Mouse (Mus musculus): ENCODE results near the gene Rps3.

The Rps3 gene

DNA sequence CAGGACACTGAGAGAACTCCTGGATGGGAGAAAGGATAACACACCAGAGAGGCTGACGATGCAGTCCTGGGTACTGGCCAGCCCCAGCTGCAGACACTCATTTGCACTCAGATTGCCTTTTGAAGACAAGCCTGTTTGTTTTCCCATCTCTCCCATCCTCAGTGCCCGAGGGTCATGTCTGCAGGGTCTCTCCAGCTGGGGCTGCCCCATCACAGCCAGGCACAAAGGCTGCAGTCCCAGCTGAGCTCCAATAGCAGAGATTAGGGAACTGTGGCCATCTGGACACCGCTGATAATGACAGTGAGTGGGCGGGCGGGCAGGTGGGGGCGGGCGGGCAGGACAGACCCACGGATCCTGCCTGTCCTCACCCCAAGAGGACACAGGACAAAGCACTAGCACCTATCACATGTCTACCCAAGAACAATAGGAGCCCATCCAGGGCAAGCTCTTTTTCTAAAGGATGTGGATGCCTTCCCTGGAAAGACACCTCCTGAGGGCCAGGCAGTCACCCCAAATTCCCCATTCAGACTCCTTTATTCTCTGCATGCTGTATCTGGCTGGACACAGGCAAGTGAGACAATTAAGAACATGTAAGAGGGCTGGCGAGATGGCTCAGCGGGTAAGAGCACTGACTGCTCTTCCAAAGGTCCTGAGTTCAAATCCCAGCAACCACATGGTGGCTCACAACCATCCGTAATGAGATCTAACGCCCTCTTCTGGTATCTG is 8.5 kb downstream of the Rps3 start:
- DNase-seq: no peak

DNA sequence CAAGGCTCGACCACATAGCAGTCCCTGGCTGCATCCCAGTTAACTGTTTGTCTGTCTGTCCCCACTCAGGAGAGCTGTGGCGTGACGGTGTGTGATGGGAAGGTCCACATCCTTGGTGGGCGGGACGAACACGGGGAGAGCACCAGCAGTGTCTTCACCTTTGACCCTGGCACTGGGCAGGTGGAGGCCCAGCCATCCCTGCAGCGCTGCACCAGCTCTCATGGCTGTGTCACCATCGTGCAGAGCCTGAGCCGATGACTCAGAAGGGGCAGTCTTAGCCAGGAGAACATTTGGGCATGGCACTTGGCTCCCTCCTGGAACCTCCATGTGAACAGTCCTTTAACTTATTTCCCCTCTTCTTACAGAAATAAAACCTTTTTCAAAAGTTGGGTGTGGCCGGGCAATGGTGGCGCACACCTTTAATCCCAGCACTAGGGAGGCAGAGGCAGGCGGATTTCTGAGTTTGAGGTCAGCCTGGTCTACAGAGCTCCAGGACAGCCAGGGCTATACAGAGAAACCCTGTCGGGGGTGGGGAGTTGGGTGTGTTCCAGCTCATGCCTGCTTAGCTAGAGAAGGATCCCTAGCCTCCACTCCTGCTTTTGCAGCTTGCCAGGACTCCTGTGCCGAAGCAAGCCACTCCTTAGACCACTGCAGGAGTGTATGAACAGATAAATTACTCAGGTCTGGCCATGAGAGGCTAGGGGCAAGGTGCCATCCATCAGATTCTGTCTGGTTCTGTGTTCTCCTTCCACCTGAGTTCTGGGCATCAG is 9.7 kb downstream of the Rps3 start:
- DNase-seq: no peak

DNA sequence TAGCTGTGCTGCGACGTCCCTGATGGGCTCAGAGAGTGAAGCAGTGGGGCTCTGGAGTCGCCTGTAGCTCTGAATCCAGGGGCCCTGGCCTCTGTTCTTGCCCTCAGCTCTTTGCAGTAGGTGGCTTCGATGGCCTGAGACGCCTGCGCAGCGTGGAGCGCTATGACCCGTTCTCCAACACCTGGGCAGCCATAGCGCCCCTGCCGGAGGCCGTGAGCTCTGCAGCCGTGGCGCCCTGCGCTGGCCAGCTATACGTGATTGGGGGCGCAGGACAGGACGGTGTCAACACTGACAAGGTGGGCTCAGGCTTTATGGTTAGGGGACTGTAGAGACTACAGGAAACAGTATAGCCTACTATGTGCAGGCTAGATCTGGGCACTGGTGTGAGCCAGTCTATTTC is 12.0 kb downstream of the Rps3 start:
- no peak for DNase-seq

DNA sequence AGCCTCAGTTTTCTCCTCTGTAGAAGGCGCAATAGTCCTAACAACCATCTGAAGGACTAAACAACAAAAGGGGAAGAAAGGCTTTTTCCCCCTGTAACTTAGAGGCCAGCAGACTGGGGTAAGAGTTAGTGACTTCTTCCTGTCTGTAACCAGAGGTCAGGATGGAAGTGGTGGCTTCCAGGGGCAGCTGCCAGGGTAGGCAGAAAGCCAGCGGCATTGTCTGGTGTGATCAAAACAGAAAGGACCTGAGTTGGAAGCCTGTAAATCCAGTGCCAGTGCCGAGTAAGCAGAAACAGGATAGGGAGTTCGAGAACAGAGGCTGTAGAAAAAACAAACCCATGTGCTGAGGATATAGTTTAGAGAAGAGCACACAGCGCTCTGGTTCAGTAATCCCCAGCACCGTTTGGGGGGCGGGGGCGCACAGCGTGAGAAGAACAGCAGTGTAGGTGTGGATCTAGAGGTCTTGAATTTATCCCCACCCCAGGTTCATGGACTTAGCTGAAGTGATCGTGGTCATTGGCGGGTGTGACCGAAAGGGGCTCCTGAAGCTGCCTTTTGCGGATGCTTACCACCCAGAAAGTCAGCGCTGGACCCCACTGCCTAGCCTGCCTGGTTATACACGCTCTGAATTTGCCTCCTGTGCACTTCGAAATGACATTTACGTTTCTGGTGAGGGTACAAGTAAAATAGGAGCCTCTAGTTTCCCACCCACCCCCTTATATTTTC is 13.7 kb downstream of the Rps3 start:
- no peak for DNase-seq

DNA sequence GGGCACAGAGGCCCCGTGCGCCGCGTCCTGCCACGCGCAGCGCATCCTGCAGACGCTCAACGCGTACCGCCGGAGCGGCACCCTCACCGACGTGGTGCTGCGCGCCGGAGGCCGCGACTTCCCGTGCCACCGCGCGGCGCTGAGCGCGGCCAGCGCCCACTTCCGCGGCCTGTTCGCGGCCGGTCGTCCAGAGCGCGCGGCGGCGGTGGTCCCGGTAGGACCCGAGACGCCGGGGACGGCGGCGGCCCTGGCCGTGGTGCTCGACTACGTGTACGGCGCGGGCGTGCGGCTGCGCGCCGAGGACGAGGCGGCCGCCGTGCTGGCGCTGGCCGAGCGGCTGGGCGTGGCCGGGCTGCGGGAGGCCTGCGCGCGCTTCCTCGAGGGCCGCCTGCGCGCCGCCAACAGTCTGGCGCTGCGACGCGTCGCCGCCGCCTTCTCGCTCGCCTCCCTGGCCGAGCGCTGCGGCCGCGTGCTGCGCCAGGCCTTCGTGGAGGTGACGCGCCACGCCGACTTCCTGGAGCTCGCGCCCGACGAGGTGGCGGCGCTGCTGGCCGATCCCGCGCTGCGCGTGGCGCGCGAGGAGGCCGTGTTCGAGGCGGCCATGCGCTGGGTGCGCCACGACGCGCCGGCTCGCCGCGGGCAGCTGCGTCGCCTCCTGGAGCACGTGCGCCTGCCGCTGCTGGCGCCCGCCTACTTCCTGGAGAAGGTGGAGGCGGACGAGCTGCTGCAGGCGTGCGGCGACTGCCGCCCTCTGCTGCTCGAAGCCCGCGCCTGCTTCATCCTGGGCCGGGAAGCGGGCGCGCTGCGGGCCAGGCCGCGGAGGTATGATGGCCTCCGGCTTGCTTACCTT is 15.0 kb downstream of the Rps3 start:
- peak; percentile 87 for DNase-seq

DNA sequence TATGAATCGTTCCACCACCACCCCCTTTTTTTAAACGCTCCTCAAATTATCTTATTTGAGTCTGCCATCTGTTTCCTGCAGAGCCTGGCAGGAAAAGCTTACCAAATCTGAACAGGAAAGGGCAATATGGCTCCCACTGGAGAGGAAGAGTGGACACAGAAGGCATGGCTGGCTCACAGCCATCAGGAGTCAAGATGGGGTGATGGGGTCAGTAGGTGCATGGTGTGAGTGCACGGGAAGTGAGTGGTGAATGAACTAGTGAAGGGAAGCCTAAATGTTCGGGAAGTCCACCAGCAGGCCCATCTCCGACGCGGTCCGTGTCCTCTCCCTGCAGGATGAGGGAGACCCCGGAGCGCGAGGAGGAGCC is 15.6 kb downstream of the Rps3 start:
- DNase-seq: no peak

DNA sequence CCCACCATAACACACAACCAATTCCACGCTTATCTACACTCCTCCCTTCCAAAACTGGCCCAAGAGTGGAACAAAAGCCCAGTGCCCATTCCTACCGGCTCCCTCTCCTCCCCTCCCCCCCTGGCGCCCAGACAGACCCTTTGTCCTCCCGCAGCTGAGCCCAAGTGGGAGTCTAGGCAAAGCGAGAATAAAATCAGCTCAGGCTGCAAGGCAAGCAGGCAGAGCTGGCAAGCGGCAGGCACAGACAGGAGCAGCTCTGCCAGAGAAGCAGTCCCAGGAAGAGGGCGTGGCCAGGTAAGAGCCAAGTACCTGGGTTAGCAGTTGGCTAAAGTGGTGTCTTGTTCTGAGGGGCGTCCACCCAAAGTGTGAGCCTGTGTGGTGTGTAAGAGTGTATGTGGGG is 17.7 kb downstream of the Rps3 start, which contains the start of gene Klhl35:
Gene Klhl35, plus strand, starts transcription at position 194 of the 400 bp plus-strand sequence.
- DNase-seq: no peak

DNA sequence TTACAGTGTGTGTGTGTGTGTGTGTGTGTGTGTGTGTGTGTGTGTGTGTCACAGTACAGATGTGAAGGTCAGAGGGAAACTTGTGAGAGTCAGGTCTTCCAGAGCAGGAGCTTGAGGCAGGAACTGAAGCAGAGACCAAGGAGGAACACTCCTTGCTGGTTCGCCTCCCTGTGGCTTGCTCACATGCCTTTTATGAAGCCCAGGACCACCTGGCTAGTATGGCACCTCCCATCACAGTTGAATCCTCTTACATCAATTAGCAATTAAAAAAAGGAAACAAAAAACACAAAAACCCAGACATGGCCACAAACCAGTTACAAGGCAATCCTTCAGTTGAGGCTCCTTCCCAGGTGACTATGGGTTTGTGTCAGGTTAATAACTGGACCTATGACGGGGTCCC is 20.4 kb downstream of the Rps3 start:
- no peak for DNase-seq

DNA sequence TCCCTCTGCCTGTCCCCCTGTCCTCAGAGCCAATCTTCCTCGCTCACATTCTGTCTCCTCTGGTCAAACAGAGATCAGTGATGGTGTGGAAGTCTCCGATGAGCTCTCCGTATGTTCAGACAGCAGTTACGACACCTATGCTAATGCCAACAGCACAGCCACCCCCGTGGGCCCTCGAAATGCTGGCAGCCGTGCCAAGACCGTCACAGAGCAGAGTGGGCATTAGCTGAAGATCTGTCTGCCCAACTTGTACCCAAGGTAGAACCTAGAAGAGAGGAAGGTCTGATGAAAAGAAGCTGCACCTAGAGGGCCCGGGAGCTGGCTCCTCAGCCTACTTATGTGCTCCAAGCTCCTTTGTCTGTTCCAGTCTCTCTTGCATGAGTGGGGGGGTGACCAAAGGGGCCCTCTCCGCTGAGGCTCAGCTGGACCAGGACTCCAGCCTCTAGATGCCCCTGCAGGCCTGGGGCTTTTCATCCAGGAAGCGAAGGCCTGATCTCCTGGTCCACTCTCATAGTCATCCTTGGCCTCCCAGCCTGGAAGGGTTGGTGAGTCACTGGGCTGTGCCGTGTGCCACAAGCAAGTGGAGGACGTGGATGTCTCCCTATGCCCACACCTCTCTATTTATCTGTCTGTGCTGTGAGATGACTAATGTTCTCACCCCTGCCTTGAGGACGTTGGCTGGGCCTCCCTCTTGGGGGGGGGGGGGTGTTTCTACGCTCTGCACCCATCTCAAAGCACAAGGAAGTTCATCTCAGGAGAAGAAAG is 23.5 kb downstream of the Rps3 start:
- DNase-seq: no peak

DNA sequence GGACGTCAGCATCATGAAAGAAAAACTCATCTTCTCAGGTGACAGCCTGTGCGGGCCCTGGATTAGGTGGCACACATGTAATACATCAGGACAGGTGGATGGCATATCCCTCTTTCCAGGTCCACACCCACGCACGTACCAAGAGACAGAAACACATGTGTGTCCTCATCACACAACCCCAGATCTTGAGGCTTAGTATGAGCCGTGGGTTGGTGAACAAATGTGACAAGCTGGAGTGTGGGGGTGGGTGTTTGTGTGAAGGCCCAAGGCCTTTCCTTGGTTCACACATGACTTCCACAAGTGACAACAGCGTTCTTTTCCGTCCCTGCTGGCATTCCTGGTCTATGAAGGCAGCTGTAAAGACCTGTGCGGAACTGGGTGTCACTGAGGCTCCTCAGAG is 24.7 kb downstream of the Rps3 start:
- DNase-seq: no peak

DNA sequence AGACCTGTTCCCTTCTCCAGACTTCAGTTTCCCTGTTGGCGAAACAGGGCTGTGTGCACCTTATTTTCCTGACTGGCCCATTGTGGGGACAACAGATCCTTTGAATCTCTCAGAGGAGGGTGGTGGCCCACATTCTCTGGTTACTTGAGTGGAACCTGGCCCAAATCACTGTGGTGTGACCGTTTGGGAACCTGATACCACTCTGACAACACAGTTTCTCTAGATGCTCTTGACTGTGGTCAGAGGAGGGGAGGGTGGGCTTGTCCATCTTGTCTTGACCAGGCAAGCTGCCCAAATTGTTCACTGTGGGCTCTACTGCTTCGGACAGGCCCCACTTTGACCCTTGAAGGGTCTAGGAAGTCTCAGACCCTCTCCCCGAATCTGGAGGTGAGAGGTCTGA is 29.5 kb downstream of the Rps3 start:
- no peak for DNase-seq

DNA sequence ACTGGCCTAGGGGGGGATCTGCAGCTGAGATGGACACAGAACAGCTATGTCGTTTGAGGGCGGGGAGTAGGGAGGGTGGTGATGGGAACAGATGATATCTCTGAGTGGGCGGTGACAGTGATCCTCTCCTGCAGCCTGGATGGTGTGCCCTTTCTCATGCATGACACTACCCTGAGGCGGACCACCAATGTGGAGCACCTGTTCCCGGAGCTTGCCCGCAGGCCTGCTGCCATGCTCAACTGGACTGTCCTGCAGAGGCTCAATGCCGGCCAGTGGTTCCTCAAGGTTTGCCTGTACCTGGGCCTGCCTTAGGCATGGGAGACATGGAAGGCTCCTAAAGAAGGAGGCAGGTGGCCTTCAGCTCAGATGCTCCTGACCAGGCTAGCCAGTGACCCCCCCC is 30.7 kb downstream of the Rps3 start:
- DNase-seq: no peak

DNA sequence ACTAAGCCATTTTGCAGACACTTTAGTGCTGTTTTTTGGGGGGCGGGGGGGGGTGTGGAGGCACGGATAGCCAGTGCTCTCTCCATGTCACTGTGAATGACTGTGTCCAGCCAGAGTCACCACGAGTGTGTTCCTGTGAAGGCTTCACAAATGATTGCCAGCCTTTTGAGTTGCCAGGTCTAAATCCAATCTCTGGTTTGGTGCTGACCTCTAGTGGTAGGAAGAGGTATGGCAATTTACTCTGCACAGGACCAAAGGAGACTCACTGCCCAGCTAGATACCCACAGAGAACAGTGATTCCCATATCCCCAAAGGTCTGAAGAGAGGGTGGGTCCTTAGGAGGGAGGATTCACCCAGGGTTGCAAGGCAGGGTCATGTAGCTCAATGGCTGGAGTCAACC is 32.8 kb downstream of the Rps3 start:
- peak; percentile 74 for DNase-seq

DNA sequence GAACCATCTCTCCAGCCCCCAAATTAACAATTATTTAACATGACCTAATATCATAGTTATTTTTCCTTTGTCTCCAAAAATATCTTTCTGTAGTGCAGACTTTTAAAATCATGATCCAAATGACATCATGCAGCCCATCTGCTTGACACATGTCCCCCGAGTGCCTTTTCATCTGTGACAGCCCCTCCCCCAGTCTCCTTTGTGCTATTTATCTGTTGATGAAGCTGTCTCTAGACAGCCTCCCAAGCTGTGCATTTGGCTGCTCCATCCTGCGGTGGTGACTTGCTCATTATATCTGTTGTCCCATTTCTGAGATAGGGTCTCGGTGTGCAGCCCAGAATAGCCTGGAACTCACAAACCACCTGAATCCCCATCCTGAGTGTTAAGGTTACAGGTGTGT is 33.8 kb downstream of the Rps3 start:
- DNase-seq: no peak

DNA sequence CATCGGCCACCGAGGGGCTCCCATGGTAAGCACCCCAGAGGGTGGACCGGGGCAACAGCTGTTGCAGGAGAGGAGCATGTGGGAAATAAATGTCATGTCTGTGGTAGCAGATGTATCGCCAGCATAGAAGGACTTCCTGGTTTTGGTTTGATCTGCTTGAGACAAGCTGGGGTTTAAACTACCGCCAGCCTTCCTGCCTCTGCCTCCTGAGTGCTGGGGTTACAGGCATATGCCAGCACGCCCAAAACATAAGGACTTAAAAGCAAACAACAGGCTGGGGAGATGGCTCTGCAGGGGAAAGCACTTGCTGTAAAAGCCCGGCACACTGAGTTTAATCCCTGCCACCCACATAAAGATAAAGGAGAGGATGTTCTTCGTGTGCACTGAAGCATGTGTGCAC is 34.5 kb downstream of the Rps3 start:
- DNase-seq: peak; percentile 51

DNA sequence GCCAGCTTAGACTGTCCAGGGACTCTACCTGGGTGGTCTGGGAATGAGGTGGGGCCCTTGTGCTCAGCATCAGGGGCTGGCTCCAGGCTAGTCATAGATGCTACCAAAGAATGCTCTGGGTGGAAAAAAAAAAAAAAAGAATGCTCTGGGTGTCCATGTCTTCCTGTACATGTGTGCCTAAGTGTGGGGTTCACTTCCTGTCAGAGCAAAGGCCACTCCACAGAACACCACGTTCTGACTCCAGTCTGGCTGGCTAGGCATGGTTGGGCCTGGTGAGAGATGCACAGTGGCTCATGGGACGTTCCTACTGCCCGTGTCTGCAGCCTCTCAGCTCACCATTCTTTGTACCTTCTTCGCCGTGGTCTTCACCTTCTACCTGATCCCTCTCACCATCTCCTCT is 34.9 kb downstream of the Rps3 start:
- DNase-seq: no peak

DNA sequence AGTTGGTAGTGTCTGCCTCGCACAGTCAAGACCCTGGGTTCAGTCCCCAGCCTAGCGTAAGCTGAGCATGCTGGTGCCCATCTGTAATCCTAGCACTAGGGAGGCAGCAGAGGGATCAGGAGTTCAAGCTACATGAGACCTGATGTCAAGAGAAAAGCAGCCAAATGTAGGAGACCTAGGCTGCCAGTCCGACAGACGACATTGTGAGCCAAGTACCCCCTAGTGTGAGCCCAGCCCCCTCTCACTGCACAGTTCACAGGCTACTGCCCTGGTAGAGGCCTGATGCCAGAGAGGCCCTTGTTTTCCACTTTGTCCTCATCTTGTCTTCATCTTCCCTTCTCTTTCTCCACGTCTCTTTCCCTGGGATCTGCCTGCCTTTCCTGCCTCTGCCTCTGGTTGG is 36.2 kb downstream of the Rps3 start:
- DNase-seq: no peak

DNA sequence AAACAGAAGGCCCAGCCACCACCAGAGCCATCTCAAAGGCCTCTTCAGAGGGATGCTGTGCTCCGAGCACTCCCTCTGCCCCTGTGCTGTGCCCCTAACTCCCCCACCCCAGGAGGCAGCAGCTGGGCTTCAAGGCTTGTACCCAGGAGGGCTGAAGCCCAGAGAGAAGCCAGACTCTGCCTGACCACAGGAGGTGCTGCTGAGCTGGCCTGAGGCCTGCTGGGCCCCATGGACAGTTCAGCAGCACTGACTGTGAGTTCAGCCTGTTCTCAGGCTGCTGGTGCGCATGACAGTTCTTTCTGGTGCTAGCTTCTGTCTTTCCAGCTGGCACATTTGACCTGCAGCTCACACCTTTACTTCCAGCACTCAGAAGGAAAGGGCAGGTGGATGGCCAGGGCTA is 37.7 kb downstream of the Rps3 start:
- no peak for DNase-seq

DNA sequence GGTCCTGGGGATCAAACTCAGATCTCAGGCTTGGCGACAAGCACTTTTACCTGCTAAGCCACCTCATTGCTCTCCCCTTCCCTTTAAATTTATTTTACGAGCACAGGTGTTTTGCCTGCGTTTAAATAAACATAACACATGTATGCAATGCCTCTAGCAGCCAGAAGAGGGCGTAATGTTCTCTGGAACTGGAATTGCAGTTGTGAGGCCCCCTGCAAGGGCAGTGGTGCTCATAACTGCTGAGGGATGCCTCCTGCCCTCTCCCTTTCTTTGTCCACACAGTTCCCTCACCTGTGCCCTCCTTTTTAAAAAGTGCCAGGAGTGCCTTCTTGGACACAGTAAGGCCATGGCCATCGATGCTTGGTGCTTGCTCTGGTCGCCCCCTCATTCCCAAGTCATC is 39.5 kb downstream of the Rps3 start:
- DNase-seq: peak; percentile 18

DNA sequence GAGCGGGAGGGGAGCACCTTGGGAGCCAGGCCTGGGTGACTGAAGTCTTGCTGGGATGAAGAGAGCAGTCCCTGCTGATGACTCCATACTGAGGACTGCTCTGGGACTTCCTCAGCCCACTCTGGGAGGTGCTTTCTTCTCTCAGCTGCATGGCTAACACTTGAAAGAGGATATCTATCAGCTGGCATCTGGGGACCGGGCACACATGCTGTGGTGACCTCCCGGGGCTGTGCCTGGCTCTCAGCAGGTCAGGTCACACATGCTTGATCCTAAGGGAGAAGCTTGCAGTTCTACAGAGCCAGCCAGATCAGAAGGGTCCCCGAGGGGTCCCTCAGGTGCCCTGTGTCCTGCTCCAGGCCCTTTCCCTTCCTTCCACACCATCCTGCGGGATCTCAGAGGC is 40.4 kb downstream of the Rps3 start:
- DNase-seq: no peak

DNA sequence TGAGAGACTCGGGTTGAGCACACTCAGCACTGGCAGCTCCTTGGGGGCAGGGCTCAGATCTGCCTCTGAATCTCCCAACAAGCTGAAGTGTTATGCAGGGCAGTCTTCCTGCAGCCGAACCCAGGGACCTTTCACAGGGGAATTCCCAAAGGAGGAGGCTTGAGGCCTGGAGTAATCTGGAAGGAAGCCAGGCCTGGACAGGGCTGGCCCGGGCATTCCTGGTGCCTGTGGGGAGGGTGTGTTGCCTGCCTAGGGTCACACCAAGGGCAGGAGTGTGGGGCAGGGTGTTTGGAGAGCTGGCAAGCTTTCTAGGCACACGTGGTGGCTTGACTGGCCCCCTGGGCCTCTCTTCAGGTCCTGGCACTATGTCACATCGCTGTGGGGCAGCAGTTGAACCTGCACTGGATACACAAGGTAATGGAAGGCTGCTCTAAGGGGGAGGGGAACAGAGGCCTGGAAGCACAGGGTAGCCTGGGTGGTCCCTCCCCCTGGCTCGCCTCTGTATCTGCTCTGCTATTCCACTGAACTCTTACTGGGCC is 41.9 kb downstream of the Rps3 start:
- DNase-seq: no peak

DNA sequence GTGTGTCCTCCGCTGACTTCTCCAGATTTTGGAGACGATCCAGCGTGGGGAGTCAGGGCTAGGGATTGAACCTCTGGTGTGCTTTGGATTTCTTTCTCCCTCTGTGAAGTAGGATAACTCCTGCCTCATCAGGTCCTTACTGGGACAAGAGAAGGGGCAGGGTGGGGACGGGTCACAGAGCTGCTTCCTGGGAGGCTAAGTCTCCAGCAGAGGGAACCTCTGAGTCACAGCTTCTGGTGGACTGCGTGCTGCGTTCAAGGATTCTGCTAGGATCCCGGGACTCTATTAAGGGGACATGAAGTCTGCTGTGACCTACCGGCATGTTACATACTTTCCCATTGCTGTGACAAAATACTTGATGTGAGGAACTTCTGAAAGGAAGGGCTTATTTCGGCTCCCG is 44.7 kb downstream of the Rps3 start:
- no peak for DNase-seq

Measured in thymus, postnatal 14 days (tissue).